Mouse (Mus musculus): ENCODE results near the gene Rapgef1.

Rapgef1 gene

GRCm38 (mm10) chr2:29619484-29620300 is at the start of gene Rapgef1:
Gene Rapgef1 (plus strand): TSS chr2:29619720.
- peak; percentile 83 to 84 for DNase-seq (ENCODE audit: low spot score in 2 of 2)

DNA sequence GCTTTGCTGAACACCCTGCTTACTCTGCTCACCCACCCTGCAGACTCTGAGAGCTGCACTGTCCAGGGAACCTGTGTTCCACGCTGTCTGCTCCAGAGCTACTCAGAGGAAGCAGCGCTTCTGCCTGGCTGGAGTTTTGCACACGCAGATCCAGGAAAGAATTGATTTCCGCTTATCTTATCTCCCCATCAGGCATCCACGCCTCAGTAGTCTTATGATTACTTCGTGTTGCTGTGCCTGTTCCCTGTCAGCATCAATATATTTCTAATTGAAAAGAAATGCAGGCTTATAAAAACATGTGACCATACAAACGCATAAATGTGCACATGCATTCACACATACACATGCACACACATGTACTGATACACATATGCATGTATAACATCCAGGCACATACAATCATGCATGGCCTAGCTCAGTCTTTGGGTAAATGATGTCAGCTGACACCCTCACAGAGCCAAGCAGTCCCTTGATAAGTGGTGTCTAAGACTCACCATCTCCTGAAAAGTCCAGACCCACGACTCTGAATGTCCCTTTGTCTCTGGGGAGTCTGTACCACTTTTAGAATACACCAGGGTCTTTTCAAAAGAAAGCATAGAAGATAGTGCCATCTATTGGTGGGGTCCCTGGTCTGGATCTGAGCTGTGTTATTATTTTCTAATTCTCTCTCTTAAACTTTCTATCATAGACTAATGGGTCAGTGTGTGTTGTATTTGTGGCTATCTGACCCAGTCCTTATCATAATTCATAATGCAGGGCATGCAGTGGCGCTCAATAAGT is 47.4 kb upstream of the Rapgef1 start:
- no peak for DNase-seq (ENCODE audit: low spot score in 2 of 2)

- DNase-seq (ENCODE audit: low spot score in 2 of 2) = no peak
These were observed 46.6 kb upstream of the Rapgef1 start for GRCm38 (mm10) chr2:29572811-29573427.

GRCm38 (mm10) chr2:29573591-29573990 is 45.9 kb upstream of the Rapgef1 start:
- DNase-seq (ENCODE audit: low spot score in 2 of 2) = no peak

DNA sequence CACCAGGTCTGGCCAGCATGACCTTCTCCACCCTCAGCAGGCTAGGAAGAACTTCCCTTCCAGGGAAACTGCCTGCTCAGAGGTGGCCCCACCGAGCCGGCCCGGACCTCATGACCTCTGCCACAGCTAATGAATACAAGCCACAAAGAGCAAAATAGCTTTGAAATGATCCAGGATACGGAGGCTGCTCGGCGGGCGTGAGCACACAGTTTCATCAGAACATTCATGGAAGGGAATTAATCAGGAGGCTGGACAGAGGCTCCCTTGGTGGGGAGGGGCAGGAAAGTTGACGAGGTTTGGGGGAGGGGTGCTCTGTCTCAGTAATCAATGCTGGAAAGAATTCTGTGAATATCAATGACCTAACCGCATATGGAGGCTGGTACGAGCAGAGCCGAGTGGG is 45.3 kb upstream of the Rapgef1 start:
- DNase-seq (ENCODE audit: low spot score in 2 of 2) = no peak

DNA sequence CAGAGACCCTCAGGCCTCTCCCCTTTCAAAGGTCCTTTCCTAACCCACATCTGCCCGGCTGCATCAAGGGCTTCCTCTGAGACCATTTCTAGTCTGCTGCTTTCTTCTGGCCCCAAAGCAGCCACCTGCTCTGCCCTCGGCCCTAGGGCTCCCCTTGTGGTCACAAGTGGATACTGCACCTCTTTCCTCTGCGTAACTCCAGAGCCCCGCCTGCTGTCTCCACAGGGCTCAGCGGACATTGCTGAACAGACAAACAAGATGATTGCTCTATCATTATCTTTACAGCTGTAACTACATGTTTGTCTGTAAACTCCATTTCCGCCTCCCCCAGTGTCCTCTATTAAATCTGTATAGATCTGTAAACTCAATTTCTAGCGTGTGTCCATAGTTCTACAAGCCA is 37.1 kb upstream of the Rapgef1 start:
- peak; percentile 53 to 68 for DNase-seq (ENCODE audit: low spot score in 2 of 2)

- no peak for DNase-seq (ENCODE audit: low spot score in 2 of 2)
These were observed 33.4 kb upstream of the Rapgef1 start for GRCm38 (mm10) chr2:29586017-29586702.

- no peak for DNase-seq (ENCODE audit: low spot score in 2 of 2)
These were observed 31.5 kb upstream of the Rapgef1 start for GRCm38 (mm10) chr2:29588006-29588405.

GRCm38 (mm10) chr2:29589266-29589665 is 30.3 kb upstream of the Rapgef1 start:
- DNase-seq (ENCODE audit: low spot score in 2 of 2) = no peak

GRCm38 (mm10) chr2:29591626-29592025 is 27.9 kb upstream of the Rapgef1 start:
- no peak for DNase-seq (ENCODE audit: low spot score in 2 of 2)

GRCm38 (mm10) chr2:29592537-29592936 is 27.0 kb upstream of the Rapgef1 start:
- DNase-seq (ENCODE audit: low spot score in 2 of 2) = no peak

- peak; percentile 72 to 74 for DNase-seq (ENCODE audit: low spot score in 2 of 2)
These were observed 15.6 kb upstream of the Rapgef1 start for GRCm38 (mm10) chr2:29603930-29604329.

GRCm38 (mm10) chr2:29605591-29605990 is 13.9 kb upstream of the Rapgef1 start:
- no peak for DNase-seq (ENCODE audit: low spot score in 2 of 2)

DNA sequence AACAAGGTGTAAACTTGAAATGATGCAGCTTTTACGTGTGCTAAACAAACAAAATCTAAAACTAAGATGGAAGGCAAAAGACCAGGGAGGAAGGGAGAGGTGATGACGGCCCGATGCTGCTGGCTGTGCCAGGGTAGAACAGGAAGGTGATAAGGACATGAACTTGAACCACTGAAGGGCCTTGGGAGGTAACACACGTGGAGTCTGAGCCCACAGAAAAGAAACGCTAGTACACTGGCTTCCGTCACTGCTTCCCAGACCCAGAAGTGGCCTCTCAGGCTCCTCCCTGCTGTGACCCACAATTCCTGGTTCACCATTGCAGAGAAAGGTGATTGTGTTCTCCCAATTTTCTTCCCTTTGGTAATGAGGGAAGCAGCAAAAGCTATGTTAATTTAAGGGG is 13.1 kb upstream of the Rapgef1 start:
- DNase-seq (ENCODE audit: low spot score in 2 of 2) = no peak

GRCm38 (mm10) chr2:29617341-29617740 is 2.2 kb upstream of the Rapgef1 start:
- DNase-seq (ENCODE audit: low spot score in 2 of 2) = no peak

DNA sequence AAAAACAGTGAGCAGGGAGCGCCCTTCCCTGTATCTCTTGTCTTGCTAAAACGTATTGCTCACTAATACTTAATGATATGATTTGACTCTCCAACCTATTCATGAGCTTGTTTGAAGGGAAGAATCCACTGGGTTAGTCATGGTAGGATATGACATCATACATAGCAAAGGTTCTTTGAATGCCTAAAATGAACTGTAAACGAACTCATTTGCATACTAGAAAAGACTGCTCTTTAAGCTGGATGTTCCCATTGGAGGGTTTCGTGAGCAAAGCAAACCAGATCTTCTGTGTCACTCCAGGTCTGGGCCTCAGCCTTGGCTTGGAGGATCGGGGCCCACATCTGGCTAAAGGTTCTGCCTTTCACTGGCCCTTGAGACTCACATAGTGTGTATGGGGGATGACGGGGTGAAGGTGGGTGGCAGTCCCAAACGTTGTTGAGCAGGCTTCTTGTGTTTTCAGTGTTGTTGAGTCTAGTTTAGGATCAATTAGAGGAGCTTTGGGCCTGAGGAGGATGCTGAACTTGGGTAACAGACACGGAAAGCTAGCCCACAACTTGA is 515 bp upstream of the Rapgef1 start:
- no peak for DNase-seq (ENCODE audit: low spot score in 2 of 2)

DNA sequence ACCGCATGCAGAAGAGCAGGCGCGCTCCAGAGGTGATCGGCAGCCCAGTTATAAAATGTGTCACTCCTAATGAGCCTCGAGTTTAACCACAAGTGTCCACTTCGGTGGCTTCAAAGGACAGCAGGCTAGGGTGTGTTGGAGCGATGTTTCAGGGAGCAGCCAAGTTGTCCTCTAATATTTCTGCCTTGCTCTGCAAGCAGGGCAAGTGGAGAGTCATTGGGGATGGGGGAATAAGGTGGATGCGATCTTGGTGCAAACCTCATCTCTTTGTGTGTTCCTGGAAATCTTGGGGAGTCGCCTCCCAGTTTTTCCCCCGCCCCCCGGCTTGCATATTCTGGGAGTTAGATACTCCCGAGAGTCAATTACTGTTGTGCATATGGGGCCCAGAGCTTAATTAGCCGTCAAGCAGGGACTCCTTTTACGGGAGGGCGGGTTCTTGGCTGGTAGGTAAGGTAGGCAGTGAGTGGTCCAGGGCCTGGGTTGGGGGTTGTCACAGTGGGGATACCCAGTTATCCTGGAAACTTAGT is 844 bp downstream of the Rapgef1 start:
- no peak for DNase-seq (ENCODE audit: low spot score in 2 of 2)

DNA sequence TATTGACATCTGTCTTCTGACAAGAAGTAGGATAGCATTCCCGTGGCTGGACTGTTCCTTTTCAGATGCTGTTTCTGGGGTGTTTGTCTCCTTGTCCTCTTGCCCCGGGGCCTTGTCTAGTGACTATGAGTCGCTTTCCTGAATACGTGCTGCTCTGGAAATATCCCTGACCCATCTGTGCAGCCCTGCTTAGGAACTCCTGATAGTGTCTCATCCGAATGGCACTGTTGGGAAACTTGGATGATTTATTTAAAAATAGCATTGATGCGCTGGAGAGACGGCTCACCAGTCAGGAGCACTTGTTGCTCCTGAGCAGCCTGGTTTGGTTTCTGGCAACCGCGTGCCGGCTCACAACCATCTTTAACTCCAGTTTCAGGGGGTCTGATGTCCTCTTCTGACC is 1.6 kb downstream of the Rapgef1 start:
- DNase-seq (ENCODE audit: low spot score in 2 of 2) = no peak

DNA sequence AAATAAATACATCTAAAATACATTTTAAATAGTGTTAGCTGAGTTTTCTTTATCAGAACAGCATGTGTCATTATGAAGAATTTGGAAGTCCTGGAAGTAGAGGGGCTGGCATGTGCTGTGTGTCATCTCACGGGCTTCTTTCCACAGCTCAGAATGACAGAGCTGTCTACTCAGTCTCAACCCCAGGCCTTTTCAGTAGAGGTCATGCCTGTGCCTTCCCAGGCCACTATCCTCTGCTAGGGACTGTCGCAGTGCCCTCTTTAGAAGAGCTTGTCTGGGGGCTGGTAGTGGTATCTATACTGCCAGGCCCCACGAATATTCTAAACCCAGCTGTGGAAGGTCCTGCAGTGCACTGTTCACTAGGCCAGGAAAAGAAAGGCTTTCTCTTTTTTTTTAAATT is 2.1 kb downstream of the Rapgef1 start:
- no peak for DNase-seq (ENCODE audit: low spot score in 2 of 2)

GRCm38 (mm10) chr2:29622126-29623005 is 2.8 kb downstream of the Rapgef1 start:
- no peak for DNase-seq (ENCODE audit: low spot score in 2 of 2)

Measured in frontal cortex, postnatal 25 days (tissue).